Mouse (Mus musculus): ENCODE results near the gene P2ry14. TPM values are rescaled to one million over a fixed set of nuclear protein-coding genes. Genes with fewer than 3 reads are reported as not detected.

P2ry14 gene
- polyA plus RNA-seq, 1 experiment from 2014 or later = 8.9 TPM

GRCm38 (mm10) chr3:59182129-59182528 lies 28.7 kb upstream of the P2ry14 start:
- Histone ChIP-seq H3K27me3 (ENCODE audit: insufficient read depth, low read length) (no peaks in the 10 kb centered on the region), H3K4me1 (replicated peaks; ENCODE audit: insufficient read depth, low read length) (no peaks in the 10 kb centered on the region), H3K4me2 (ENCODE audit: low read length) (no peak overlapping the region), H3K4me3 (replicated peaks; ENCODE audit: low read depth, low read length) (no peak overlapping the region), H3K36me3 (ENCODE audit: insufficient read depth, low read length) (no peaks in the 10 kb centered on the region), H3K9ac (ENCODE audit: low read depth, low read length) (no peak overlapping the region), H3K9me3 (replicated peaks; ENCODE audit: low read length) (no peaks in the 10 kb centered on the region), H3K27ac (no peak overlapping the region)
- no peak for DNase-seq (ENCODE audit: low spot score)
- ATAC-seq (replicated peaks; ENCODE audit: low FRiP score, low read depth) = no peak
- no peak for TF ChIP-seq CTCF (IDR thresholded peaks at IDR 0.05; ENCODE audit: low read depth)

GRCm38 (mm10) chr3:59181134-59181533 lies 27.7 kb upstream of the P2ry14 start:
- no peak for DNase-seq (ENCODE audit: low spot score)
- no peak for TF ChIP-seq CTCF (IDR thresholded peaks at IDR 0.05; ENCODE audit: low read depth)
- 0 out of 2 replicates have a peak, but pooled peaks have one; percentile 25 for ATAC-seq (replicated peaks; ENCODE audit: low FRiP score, low read depth)
- Histone ChIP-seq H3K4me3 (replicated peaks; ENCODE audit: low read depth, low read length) (no peak overlapping the region), H3K36me3 (ENCODE audit: insufficient read depth, low read length) (no peaks in the 10 kb centered on the region), H3K27me3 (ENCODE audit: insufficient read depth, low read length) (no peaks in the 10 kb centered on the region), H3K9ac (ENCODE audit: low read depth, low read length) (no peak overlapping the region), H3K4me2 (ENCODE audit: low read length) (no peak overlapping the region), H3K27ac (no peak overlapping the region), H3K4me1 (replicated peaks; ENCODE audit: insufficient read depth, low read length) (no peaks in the 10 kb centered on the region), H3K9me3 (replicated peaks; ENCODE audit: low read length) (no peaks in the 10 kb centered on the region)
- WGBS = 78% methylated on average over 5 of the region's 5 CpGs

- no peak overlapping the region for H3K9ac ChIP-seq (ENCODE audit: low read depth, low read length)
- no peaks in the 10 kb centered on the region for H3K4me1 ChIP-seq (replicated peaks; ENCODE audit: insufficient read depth, low read length)
- 77% methylated on average over 5 of the region's 5 CpGs for WGBS
- DNase-seq (ENCODE audit: low spot score) = no peak
- no peak for ATAC-seq (replicated peaks; ENCODE audit: low FRiP score, low read depth)
- no peaks in the 10 kb centered on the region for H3K9me3 ChIP-seq (replicated peaks; ENCODE audit: low read length)
- no peak overlapping the region for H3K4me3 ChIP-seq (replicated peaks; ENCODE audit: low read depth, low read length)
- no peak overlapping the region for H3K4me2 ChIP-seq (ENCODE audit: low read length)
- no peak overlapping the region for H3K27ac ChIP-seq
- no peaks in the 10 kb centered on the region for H3K27me3 ChIP-seq (ENCODE audit: insufficient read depth, low read length)
- TF ChIP-seq CTCF (IDR thresholded peaks at IDR 0.05; ENCODE audit: low read depth) = no peak
- H3K36me3 ChIP-seq (ENCODE audit: insufficient read depth, low read length) = no peaks in the 10 kb centered on the region
Observed at GRCm38 (mm10) chr3:59176871-59177270, 23.5 kb upstream of the P2ry14 start.

- 22% methylated on average over 5 of the region's 5 CpGs for WGBS
- peak; percentile 86 for DNase-seq (ENCODE audit: low spot score)
- Histone ChIP-seq H3K27me3 (ENCODE audit: insufficient read depth, low read length) (no peaks in the 10 kb centered on the region), H3K4me1 (replicated peaks; ENCODE audit: insufficient read depth, low read length) (no peaks in the 10 kb centered on the region), H3K9me3 (replicated peaks; ENCODE audit: low read length) (no peaks in the 10 kb centered on the region), H3K27ac (no peak overlapping the region), H3K9ac (ENCODE audit: low read depth, low read length) (no peak overlapping the region), H3K4me3 (replicated peaks; ENCODE audit: low read depth, low read length) (no peak overlapping the region), H3K36me3 (ENCODE audit: insufficient read depth, low read length) (no peaks in the 10 kb centered on the region), H3K4me2 (ENCODE audit: low read length) (no peak overlapping the region)
- ATAC-seq (replicated peaks; ENCODE audit: low FRiP score, low read depth) = no peak
- peak; percentile 90 for TF ChIP-seq CTCF (IDR thresholded peaks at IDR 0.05; ENCODE audit: low read depth)
Observed at GRCm38 (mm10) chr3:59175234-59175633, 21.8 kb upstream of the P2ry14 start.

- no peak for TF ChIP-seq CTCF (IDR thresholded peaks at IDR 0.05; ENCODE audit: low read depth)
- no peak overlapping the region for H3K27ac ChIP-seq
- DNase-seq (ENCODE audit: low spot score) (no peak), ATAC-seq (replicated peaks; ENCODE audit: low FRiP score, low read depth) (no peak)
- H3K9me3 ChIP-seq (replicated peaks; ENCODE audit: low read length) = no peaks in the 10 kb centered on the region
- WGBS = 76% methylated on average over 6 of the region's 6 CpGs
- H3K4me1 ChIP-seq (replicated peaks; ENCODE audit: insufficient read depth, low read length) = no peaks in the 10 kb centered on the region
- no peak overlapping the region for H3K4me3 ChIP-seq (replicated peaks; ENCODE audit: low read depth, low read length)
- no peak overlapping the region for H3K4me2 ChIP-seq (ENCODE audit: low read length)
- H3K36me3 ChIP-seq (ENCODE audit: insufficient read depth, low read length) = no peaks in the 10 kb centered on the region
- no peak overlapping the region for H3K9ac ChIP-seq (ENCODE audit: low read depth, low read length)
- H3K27me3 ChIP-seq (ENCODE audit: insufficient read depth, low read length) = no peaks in the 10 kb centered on the region
Observed at GRCm38 (mm10) chr3:59174426-59175154, 21.2 kb upstream of the P2ry14 start.

GRCm38 (mm10) chr3:59169921-59170627 lies 16.7 kb upstream of the P2ry14 start:
- Histone ChIP-seq H3K9me3 (replicated peaks; ENCODE audit: low read length) (no peaks in the 10 kb centered on the region), H3K36me3 (ENCODE audit: insufficient read depth, low read length) (no peaks in the 10 kb centered on the region), H3K27ac (peak overlapping the region; percentile 31), H3K9ac (ENCODE audit: low read depth, low read length) (no peak overlapping the region), H3K4me1 (replicated peaks; ENCODE audit: insufficient read depth, low read length) (no peaks in the 10 kb centered on the region), H3K4me3 (replicated peaks; ENCODE audit: low read depth, low read length) (no peak overlapping the region), H3K27me3 (ENCODE audit: insufficient read depth, low read length) (no peaks in the 10 kb centered on the region), H3K4me2 (ENCODE audit: low read length) (no peak overlapping the region)
- ATAC-seq (replicated peaks; ENCODE audit: low FRiP score, low read depth) (peak; percentile 29; the same call in 1 of the 2 replicates), DNase-seq (ENCODE audit: low spot score) (peak; percentile 44)
- TF ChIP-seq CTCF (IDR thresholded peaks at IDR 0.05; ENCODE audit: low read depth) = no peak
- WGBS = 27% methylated on average over 2 of the region's 2 CpGs
